Mouse (Mus musculus) brain, embryonic 14.5 days (tissue): ENCODE measurements around the gene Cx3cl1. TPM values are rescaled to one million over a fixed set of nuclear protein-coding genes. Genes with fewer than 3 reads are reported as not detected.

ENCODE experiments used
- DNase-seq: peaks from one replicate; pipeline ENCODE4 v3.0.0-alpha.2; 2011; ENCODE audit warnings: low read depth
- CTCF ChIP-seq: fragments of 200-500 bp; IDR thresholded peaks from 2 replicates; pipeline ENCODE4 v1.5.1; 2012; ENCODE audit warnings: inconsistent platforms, mild to moderate bottlenecking, moderate library complexity, borderline replicate concordance; ENCODE audit not compliant: insufficient read depth, insufficient read length; ENCODE audit errors: extremely low read depth
- POLR2A ChIP-seq: fragments of 200-500 bp; IDR thresholded peaks from 2 replicates; pipeline ENCODE4 v1.6.1; 2012; ENCODE audit warnings: mild to moderate bottlenecking, inconsistent platforms, borderline replicate concordance; ENCODE audit not compliant: poor library complexity, insufficient read depth, insufficient read length, severe bottlenecking; ENCODE audit errors: extremely low read depth
- polyA plus RNA-seq: library from polyadenylated mRNA; depleted of rRNA; stranded (reverse); fragments of >200 nt; gene quantifications from 2 replicates; pipeline ENCODE4 v1.2.3, GENCODE M21; 2012; rRNA removed

The Cx3cl1 gene
- 23.9 and 28.2 TPM in 2 replicates for polyA plus RNA-seq

GRCm38 (mm10) chr8:94771941-94772670, at the start of gene Cx3cl1:
Gene Cx3cl1, plus strand, starts transcription at chr8:94772009.
- TF ChIP-seq POLR2A (peak; percentile 57; the same call in 1 of the 2 replicates), CTCF (no peak)
- DNase-seq: peak; percentile 91

- no peak for TF ChIP-seq CTCF
- TF ChIP-seq POLR2A: no peak
- DNase-seq: no peak
These were observed 45.8 kb upstream of the Cx3cl1 start for GRCm38 (mm10) chr8:94725998-94726397.

DNA sequence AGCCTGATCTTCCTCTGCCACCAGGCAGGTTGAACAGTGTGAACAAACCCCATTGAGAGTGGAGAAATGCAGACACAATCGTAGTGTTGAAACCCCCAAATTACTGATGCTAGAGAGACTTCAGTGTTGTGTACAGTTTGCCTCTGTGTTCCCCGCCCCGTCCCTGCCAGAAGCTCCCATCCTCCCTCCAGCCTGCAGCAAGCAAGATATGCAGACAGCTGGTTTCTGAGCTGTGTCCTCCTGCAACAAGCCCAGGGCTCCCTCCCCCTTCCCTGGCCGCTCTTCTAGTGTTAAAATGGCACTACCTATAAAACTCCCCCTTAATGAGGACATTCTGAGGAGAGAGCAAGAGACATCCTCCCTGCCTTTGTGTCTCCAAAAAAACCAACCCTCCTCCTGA, 42.5 kb upstream of the Cx3cl1 start:
- TF ChIP-seq CTCF (no peak), POLR2A (no peak)
- DNase-seq: no peak

GRCm38 (mm10) chr8:94733821-94734465, 37.9 kb upstream of the Cx3cl1 start:
- TF ChIP-seq POLR2A (no peak), CTCF (no peak)
- no peak for DNase-seq

DNA sequence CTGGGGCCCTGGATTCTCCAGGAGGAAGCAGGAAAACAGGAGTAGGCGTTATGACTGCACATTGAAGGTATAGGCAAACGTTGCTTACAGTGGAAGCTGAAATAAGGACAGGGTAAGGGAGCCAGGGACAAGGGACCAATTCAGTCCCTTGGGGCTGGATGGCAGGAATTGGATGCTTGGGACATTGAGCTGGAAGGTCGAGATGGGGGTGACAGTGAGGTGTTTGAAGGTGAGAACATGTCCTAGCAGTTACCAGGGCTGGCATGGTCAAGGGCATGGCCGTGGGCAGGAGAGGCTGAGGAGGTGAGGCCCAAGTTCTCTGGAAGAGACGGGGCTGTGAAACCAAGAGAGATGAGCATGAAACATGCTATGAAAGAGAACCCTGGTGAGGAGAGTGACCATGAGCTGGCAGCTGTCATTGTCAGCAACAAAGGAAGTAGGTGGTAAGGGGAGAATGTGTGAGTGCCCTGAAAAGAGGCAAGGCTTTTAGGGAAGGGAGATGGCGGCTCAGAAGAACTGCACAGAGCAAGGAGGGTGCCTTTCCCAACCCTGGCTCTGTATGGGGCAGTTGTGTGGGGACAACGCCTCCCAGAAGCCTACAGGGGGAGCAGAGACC, 37.0 kb upstream of the Cx3cl1 start:
- no peak for TF ChIP-seq CTCF
- no peak for TF ChIP-seq POLR2A
- DNase-seq: no peak

- TF ChIP-seq POLR2A: no peak
- TF ChIP-seq CTCF: no peak
- no peak for DNase-seq
These were observed 36.2 kb upstream of the Cx3cl1 start for GRCm38 (mm10) chr8:94735426-94736094.

DNA sequence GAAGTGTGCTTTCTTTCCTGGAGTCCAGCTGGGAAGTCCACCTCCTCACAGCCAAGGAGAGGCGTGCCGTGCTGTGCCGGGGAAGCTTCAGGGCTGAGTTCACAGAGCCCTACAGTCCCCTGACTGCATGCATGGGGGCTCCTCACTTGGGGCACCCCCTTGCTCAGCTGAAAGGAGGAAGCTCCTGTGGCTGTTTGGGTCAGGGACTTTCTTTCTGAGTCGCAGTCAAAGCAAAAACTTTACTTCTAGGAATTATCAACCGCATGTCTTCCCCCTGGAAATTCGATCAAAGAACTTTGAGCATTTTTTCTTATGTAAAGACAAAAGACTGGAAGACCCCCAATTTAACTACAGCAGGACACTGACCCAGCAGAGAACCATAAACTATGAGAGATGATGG, 32.0 kb upstream of the Cx3cl1 start:
- DNase-seq: no peak
- TF ChIP-seq CTCF (no peak), POLR2A (no peak)

- no peak for DNase-seq
These were observed 31.2 kb upstream of the Cx3cl1 start for GRCm38 (mm10) chr8:94740591-94740990.

GRCm38 (mm10) chr8:94741726-94742125, 30.1 kb upstream of the Cx3cl1 start:
- TF ChIP-seq POLR2A: no peak
- no peak for TF ChIP-seq CTCF

More at GRCm38 (mm10) chr8:94740591-94740990, 31.2 kb upstream of the Cx3cl1 start:
- TF ChIP-seq POLR2A (no peak), CTCF (no peak)

GRCm38 (mm10) chr8:94744484-94744883, 27.3 kb upstream of the Cx3cl1 start:
- DNase-seq: no peak
- TF ChIP-seq POLR2A (no peak), CTCF (no peak)

More at GRCm38 (mm10) chr8:94741726-94742125, 30.1 kb upstream of the Cx3cl1 start:
- no peak for DNase-seq

GRCm38 (mm10) chr8:94744972-94745371, 26.8 kb upstream of the Cx3cl1 start:
- TF ChIP-seq CTCF: no peak
- TF ChIP-seq POLR2A: no peak

GRCm38 (mm10) chr8:94745476-94746184, 26.2 kb upstream of the Cx3cl1 start, which contains the start of gene Ccl22:
Gene Ccl22, plus strand, starts transcription at chr8:94745590.
- no peak for TF ChIP-seq CTCF
- no peak for TF ChIP-seq POLR2A
- no peak for DNase-seq

More at GRCm38 (mm10) chr8:94744972-94745371, 26.8 kb upstream of the Cx3cl1 start:
- no peak for DNase-seq

GRCm38 (mm10) chr8:94746832-94747231, 25.0 kb upstream of the Cx3cl1 start:
- DNase-seq: no peak
- no peak for TF ChIP-seq POLR2A
- no peak for TF ChIP-seq CTCF

GRCm38 (mm10) chr8:94748363-94748762, 23.4 kb upstream of the Cx3cl1 start:
- no peak for DNase-seq
- TF ChIP-seq CTCF (no peak), POLR2A (no peak)
